Comparison of ENCODE assay signal across 9 mouse cellular contexts in the genomic region with DNA sequence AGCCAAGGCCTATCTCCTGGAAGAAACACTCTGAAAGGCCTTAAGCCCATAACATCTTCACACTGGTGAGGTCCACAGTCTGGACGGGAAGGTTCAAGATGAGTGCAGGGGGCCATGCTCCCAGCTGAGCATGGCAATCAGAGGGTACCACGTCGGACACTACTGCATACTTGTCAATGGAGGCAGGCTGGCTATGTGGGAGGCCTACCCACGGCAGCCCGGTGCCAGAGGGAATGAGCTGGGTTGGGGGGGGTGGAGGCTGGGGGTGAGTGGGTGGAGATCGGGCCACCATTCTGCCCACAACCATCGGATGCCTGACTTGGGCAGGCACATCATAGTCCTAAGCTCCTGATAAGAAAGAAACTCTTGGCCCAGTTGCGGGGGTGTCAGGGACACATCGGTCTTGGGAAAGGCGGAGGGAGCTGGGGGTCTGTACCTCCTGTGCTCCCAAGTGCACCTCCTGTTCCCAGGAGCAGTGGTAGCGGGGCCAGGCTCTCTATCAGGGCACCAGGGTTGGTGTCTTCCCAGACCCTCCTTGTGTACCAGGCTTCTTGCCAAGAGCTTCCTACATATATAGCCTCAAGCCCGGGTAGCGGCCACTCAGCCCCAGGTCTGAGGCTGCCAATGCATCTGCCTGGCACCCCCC. TPM values are rescaled to one million over a fixed set of nuclear protein-coding genes. Genes with fewer than 3 reads are reported as not detected.
DNase-seq lines count a peak whose midpoint lies in the region; ATAC-seq and TF ChIP-seq lines count a peak whose summit lies in the region.
"Had no signal": no experiment of that assay in that cellular context is flagged by ENCODE, and none has a peak within 500 bp of the region (broad histone marks: within the 10 kb centered on the region; RNA-seq: fewer than 3 reads in every experiment).

No protein-coding gene starts in this region.

- H3K27me3 ChIP-seq in limb, embryonic 12.5 days: peaks cover 68% of the 10 kb centered on the region
- peaks cover 53% of the 10 kb centered on the region for H3K27me3 ChIP-seq in neural tube, embryonic 15.5 days (replicated peaks)

- no peak overlapping the region for H3K9ac ChIP-seq in limb, embryonic 12.5 days (replicated peaks)
- H3K9ac ChIP-seq in neural tube, embryonic 15.5 days (replicated peaks): no peak overlapping the region; the same call in 1 of the 2 replicates

- peak overlapping the region; percentile 93 for H3K27ac ChIP-seq in layer of hippocampus, adult 2 months
- no peak overlapping the region for H3K27ac ChIP-seq in limb, embryonic 12.5 days
- no peak overlapping the region for H3K27ac ChIP-seq in neural tube, embryonic 15.5 days (replicated peaks)

- intact Hi-C loops in left cerebral cortex, postnatal 36 days (cut with DNase I): loop anchor here (2.0 kb wide), 1 partner anchor 48 kb away; no protein-coding TSS in a partner anchor

- DNase-seq in cerebellum, postnatal 10 days: peak; percentile 23 to 30
- no peak for DNase-seq in cerebellum, postnatal 14 days
- DNase-seq in layer of hippocampus, adult 2 months (ENCODE audit: low spot score in 2 of 2): no peak
- no peak for DNase-seq in layer of hippocampus, postnatal 14 days (ENCODE audit: low spot score in 2 of 2)
- no peak for DNase-seq in left cerebral cortex, postnatal 36 days (ENCODE audit: low spot score in 2 of 2)
- no peak for DNase-seq in frontal cortex, adult 2 months (ENCODE audit: extremely low spot score in 1 of 2, low spot score in 1 of 2)

- no peaks in the 10 kb centered on the region for H3K9me3 ChIP-seq in limb, embryonic 12.5 days
- H3K9me3 ChIP-seq in neural tube, embryonic 15.5 days (replicated peaks): no peaks in the 10 kb centered on the region

- H3K4me3 ChIP-seq in layer of hippocampus, adult 2 months: peak overlapping the region; percentile 92
- H3K4me3 ChIP-seq in limb, embryonic 12.5 days (replicated peaks): 0 out of 2 replicates have a peak overlapping the region, but pooled peaks have one; percentile 74
- H3K4me3 ChIP-seq in neural tube, embryonic 15.5 days (replicated peaks): 0 out of 2 replicates have a peak overlapping the region, but pooled peaks have one; percentile 27

- H3K4me1 ChIP-seq in limb, embryonic 12.5 days (replicated peaks): peaks cover 60% of the 10 kb centered on the region
- H3K4me1 ChIP-seq in neural tube, embryonic 15.5 days: peaks cover 65% of the 10 kb centered on the region

- H3K36me3 ChIP-seq in limb, embryonic 12.5 days: peaks cover 7% of the 10 kb centered on the region
- H3K36me3 ChIP-seq in neural tube, embryonic 15.5 days: peaks cover 5% of the 10 kb centered on the region

- ATAC-seq in limb, embryonic 12.5 days (ENCODE audit: insufficient number of reproducible peaks, insufficient read depth, low FRiP score, low TSS enrichment, low read depth): no peak
- ATAC-seq in neural tube, embryonic 15.5 days (ENCODE audit: low FRiP score): no peak

- H3K4me2 ChIP-seq in limb, embryonic 12.5 days: peak overlapping the region; percentile 94; the same call in 1 of the 2 replicates
- H3K4me2 ChIP-seq in neural tube, embryonic 15.5 days: peak overlapping the region; percentile 95

- no peak for TF ChIP-seq CTCF in layer of hippocampus, adult 2 months (conservative IDR thresholded peaks at IDR 0.05)

- 71% methylated on average over 13 of the region's 13 CpGs for WGBS in limb, embryonic 12.5 days
- WGBS in neural tube, embryonic 15.5 days: 58% methylated on average over 13 of the region's 13 CpGs

RNA-seq across cellular contexts. Expression of gene Gas2l1, which starts 2.1 kb away (rescaled TPM):
- total RNA-seq in layer of hippocampus, adult 2 months (2021): 10 to 100 TPM; 93.6 to 97.7 TPM
- 10 to 100 TPM; 70.7 to 71.0 TPM for total RNA-seq in layer of hippocampus, postnatal 14 days (2021)
- polyA plus RNA-seq in limb, embryonic 12.5 days (2016; fragmentation: Nextera tagmentation; extraction: Ambion mirVana): 40.5 and 44.9 TPM in 2 replicates
- polyA plus RNA-seq in neural tube, embryonic 15.5 days (2015; fragmentation: Nextera tagmentation; extraction: Ambion mirVana): 25.9 and 26.0 TPM in 2 replicates
- total RNA-seq in left cerebral cortex, postnatal 36 days (2021): 10 to 100 TPM; 82.7 to 98.5 TPM
- 89.1 and 98.7 TPM in 2 replicates for polyA plus RNA-seq in frontal cortex, adult 2 months (2012; rRNA removed)

RNA-seq across cellular contexts. Expression of gene Rasl10a, which starts 5.1 kb away (rescaled TPM):
- total RNA-seq in layer of hippocampus, adult 2 months (2021): 10 to 100 TPM; 87.7 to 95.3 TPM
- total RNA-seq in layer of hippocampus, postnatal 14 days (2021): 10 to 100 TPM; 45.5 to 53.6 TPM
- 2.8 and 3.2 TPM in 2 replicates for polyA plus RNA-seq in limb, embryonic 12.5 days (2016; fragmentation: Nextera tagmentation; extraction: Ambion mirVana)
- 2.8 and 2.9 TPM in 2 replicates for polyA plus RNA-seq in neural tube, embryonic 15.5 days (2015; fragmentation: Nextera tagmentation; extraction: Ambion mirVana)
- total RNA-seq in left cerebral cortex, postnatal 36 days (2021): 10 to 100 TPM; 72.2 to 77.6 TPM
- polyA plus RNA-seq in frontal cortex, adult 2 months (2012; rRNA removed): 78.9 and 79.5 TPM in 2 replicates
- total RNA-seq: liver, adult 2 months had no signal

RNA-seq across cellular contexts. Expression of gene Rhbdd3, which starts 35.7 kb away (rescaled TPM):
- total RNA-seq in layer of hippocampus, adult 2 months (2021): 10 to 100 TPM; 19.7 to 19.8 TPM
- total RNA-seq in layer of hippocampus, postnatal 14 days (2021): 10 to 100 TPM; 21.9 to 28.1 TPM
- 23.2 and 24.8 TPM in 2 replicates for polyA plus RNA-seq in limb, embryonic 12.5 days (2016; fragmentation: Nextera tagmentation; extraction: Ambion mirVana)
- 40.0 and 41.5 TPM in 2 replicates for polyA plus RNA-seq in neural tube, embryonic 15.5 days (2015; fragmentation: Nextera tagmentation; extraction: Ambion mirVana)
- total RNA-seq in left cerebral cortex, postnatal 36 days (2021): 10 to 100 TPM; 22.2 to 26.2 TPM
- polyA plus RNA-seq in frontal cortex, adult 2 months (2012; rRNA removed): 29.3 and 31.6 TPM in 2 replicates

RNA-seq across cellular contexts. Expression of gene Ewsr1, which starts 36.1 kb away (rescaled TPM):
- 100 to 1,000 TPM; 333 to 394 TPM for total RNA-seq in layer of hippocampus, adult 2 months (2021)
- total RNA-seq in layer of hippocampus, postnatal 14 days (2021): 100 to 1,000 TPM; 289 to 305 TPM
- 1,006 and 1,007 TPM in 2 replicates for polyA plus RNA-seq in limb, embryonic 12.5 days (2016; fragmentation: Nextera tagmentation; extraction: Ambion mirVana)
- polyA plus RNA-seq in neural tube, embryonic 15.5 days (2015; fragmentation: Nextera tagmentation; extraction: Ambion mirVana): 533 and 582 TPM in 2 replicates
- 100 to 1,000 TPM; 222 to 343 TPM for total RNA-seq in left cerebral cortex, postnatal 36 days (2021)
- 513 and 799 TPM in 2 replicates for polyA plus RNA-seq in frontal cortex, adult 2 months (2012; rRNA removed)

Comparison
In these comparisons a context has a peak if more than half of its experiments do, and no peak if none do; other contexts are left out.
1. DNase-seq: peak in cerebellum, postnatal 10 days (2 of 2); none in cerebellum, postnatal 14 days (0 of 2), layer of hippocampus, adult 2 months (0 of 2), layer of hippocampus, postnatal 14 days (0 of 2), left cerebral cortex, postnatal 36 days (0 of 2) and frontal cortex, adult 2 months (0 of 2).
2. H3K4me3 ChIP-seq: peak in every context shown above with its lines; median percentile 92 in layer of hippocampus, adult 2 months; 74 in limb, embryonic 12.5 days; 27 in neural tube, embryonic 15.5 days.